Mouse (Mus musculus) MEL (cell line): Measurements from ENCODE around the gene Fbxl19. TPM values are rescaled to one million over a fixed set of nuclear protein-coding genes. Genes with fewer than 3 reads are reported as not detected.

Source experiments
- DNase-seq: peaks from one replicate; pipeline ENCODE4 v3.0.0; 2011; ENCODE audit warnings: low read depth, low spot score
- H3K27ac ChIP-seq: 2 replicates; pipeline ENCODE4 v1.5.1; 2012; ENCODE audit warnings: low read depth, mild to moderate bottlenecking, control low read depth, low read length, moderate library complexity; ENCODE audit not compliant: control insufficient read depth
- H3K27me3 ChIP-seq, 2 experiments: fragments of 150-350 bp in 1 of 2; sonication (generic) in 1 of 2; 2 replicates each; pipeline ENCODE4 v1.6.1; 2012; ENCODE audit warnings: low read length in 2 of 2, mild to moderate bottlenecking in 2 of 2, improper control_type of control experiment in 1 of 2, moderate library complexity in 1 of 2; ENCODE audit not compliant: insufficient read depth in 2 of 2, control insufficient read depth in 1 of 2
- H3K36me3 ChIP-seq, 2 experiments: 2 replicates each; pipeline ENCODE4 v1.6.1; 2012 to 2014; ENCODE audit warnings: low read length in 2 of 2, improper control_type of control experiment in 1 of 2, inconsistent platforms in 1 of 2, mild to moderate bottlenecking in 1 of 2; ENCODE audit not compliant: insufficient read depth in 2 of 2, control insufficient read depth in 1 of 2
- H3K4me1 ChIP-seq, 2 experiments: fragments of 150-350 bp in 1 of 2; sonication (generic) in 1 of 2; 2 replicates each; pipeline ENCODE4 v1.6.1; 2012; ENCODE audit warnings: low read length in 2 of 2, improper control_type of control experiment in 1 of 2, mild to moderate bottlenecking in 1 of 2; ENCODE audit not compliant: insufficient read depth in 2 of 2, control insufficient read depth in 1 of 2
- H3K4me3 ChIP-seq, 2 experiments: fragments of 150-350 bp in 1 of 2; sonication (generic) in 1 of 2; 2 replicates each; pipeline ENCODE4 v1.5.1; 2012; ENCODE audit warnings: low read depth in 2 of 2, low read length in 2 of 2, mild to moderate bottlenecking in 2 of 2, moderate library complexity in 2 of 2, control low read depth in 1 of 2, improper control_type of control experiment in 1 of 2; ENCODE audit not compliant: control insufficient read depth in 1 of 2, insufficient read depth in 1 of 2
- H3K79me2 ChIP-seq: 2 replicates; pipeline ENCODE4 v1.6.1; 2012; ENCODE audit warnings: mild to moderate bottlenecking, low read length, moderate library complexity; ENCODE audit not compliant: control insufficient read depth, poor library complexity, insufficient read depth
- H3K9ac ChIP-seq: 2 replicates; pipeline ENCODE4 v1.6.1; 2012; ENCODE audit warnings: low read depth, mild to moderate bottlenecking, control low read depth, low read length, moderate library complexity; ENCODE audit not compliant: control insufficient read depth, poor library complexity, severe bottlenecking
- H3K9me3 ChIP-seq: fragments of 150-350 bp; sonication (generic); replicated peaks from 2 replicates; pipeline ENCODE4 v1.6.1; 2012; ENCODE audit warnings: mild to moderate bottlenecking, low read length, improper control_type of control experiment, moderate library complexity; ENCODE audit not compliant: insufficient read depth
- CHD1 ChIP-seq: IDR thresholded peaks from 2 replicates; pipeline ENCODE4 v1.6.1; 2012; ENCODE audit warnings: low read depth, mild to moderate bottlenecking, inconsistent platforms, low read length, improper control_type of control experiment
- CTCF ChIP-seq, 3 experiments: IDR thresholded peaks in 2 of 3; conservative IDR thresholded peaks in 1 of 3; 2 replicates each; pipeline ENCODE4 v1.5.1; 2011 to 2012; ENCODE audit warnings: low read length in 3 of 3, low read depth in 2 of 3, mild to moderate bottlenecking in 2 of 3, improper control_type of control experiment in 1 of 3, inconsistent platforms in 1 of 3, mixed read lengths in 1 of 3, moderate library complexity in 1 of 3; ENCODE audit not compliant: control insufficient read depth in 1 of 3, insufficient read depth in 1 of 3, poor library complexity in 1 of 3, severe bottlenecking in 1 of 3
- ELF1 ChIP-seq: IDR thresholded peaks from 2 replicates; pipeline ENCODE4 v1.6.1; 2014; ENCODE audit warnings: low read depth, mild to moderate bottlenecking, inconsistent platforms, low read length, improper control_type of control experiment, moderate library complexity
- EP300 ChIP-seq, 2 experiments: IDR thresholded peaks; 2 replicates each; pipeline ENCODE4 v1.6.1; 2011; ENCODE audit warnings: improper control_type of control experiment in 2 of 2, low read length in 2 of 2, low read depth in 1 of 2, mild to moderate bottlenecking in 1 of 2
- GABPA ChIP-seq: IDR thresholded peaks from 2 replicates; pipeline ENCODE4 v1.6.1; 2012; ENCODE audit warnings: low read depth, mild to moderate bottlenecking, inconsistent platforms, low read length, improper control_type of control experiment, moderate library complexity
- GATA1 ChIP-seq: IDR thresholded peaks from 2 replicates; pipeline ENCODE4 v1.6.1; 2011; ENCODE audit warnings: low read depth, low read length, improper control_type of control experiment
- HCFC1 ChIP-seq: IDR thresholded peaks from 2 replicates; pipeline ENCODE4 v1.6.1; 2012; ENCODE audit warnings: low read depth, mild to moderate bottlenecking, inconsistent platforms, low read length, improper control_type of control experiment, moderate library complexity
- JUND ChIP-seq: IDR thresholded peaks from 2 replicates; pipeline ENCODE4 v1.6.1; 2011; ENCODE audit warnings: low read depth, mild to moderate bottlenecking, improper control_type of control experiment, low read length
- MAFK ChIP-seq: IDR thresholded peaks from 2 replicates; pipeline ENCODE4 v1.6.1; 2011; ENCODE audit warnings: low read depth, mild to moderate bottlenecking, low read length, improper control_type of control experiment, borderline replicate concordance
- MAZ ChIP-seq: IDR thresholded peaks from 2 replicates; pipeline ENCODE4 v1.6.1; 2012; ENCODE audit warnings: low read depth, mild to moderate bottlenecking, inconsistent platforms, low read length, improper control_type of control experiment
- MEF2A ChIP-seq: IDR thresholded peaks from 2 replicates; pipeline ENCODE4 v1.6.1; 2014; ENCODE audit warnings: low read depth, mild to moderate bottlenecking, inconsistent platforms, low read length, improper control_type of control experiment; ENCODE audit not compliant: poor library complexity, insufficient replicate concordance, severe bottlenecking; ENCODE audit errors: extremely low read depth
- MXI1 ChIP-seq: IDR thresholded peaks from 2 replicates; pipeline ENCODE4 v1.6.1; 2011; ENCODE audit warnings: mild to moderate bottlenecking, low read depth, low read length, improper control_type of control experiment
- MYB ChIP-seq: IDR thresholded peaks from 2 replicates; pipeline ENCODE4 v1.6.1; 2011; ENCODE audit warnings: mild to moderate bottlenecking, low read depth, low read length, improper control_type of control experiment
- MYC ChIP-seq: IDR thresholded peaks from 2 replicates; pipeline ENCODE4 v1.6.1; 2011; ENCODE audit warnings: low read depth, mild to moderate bottlenecking, low read length, improper control_type of control experiment, moderate library complexity
- NELFE ChIP-seq: IDR thresholded peaks from 2 replicates; pipeline ENCODE4 v1.6.1; 2011; ENCODE audit warnings: low read depth, low read length, improper control_type of control experiment
- NRF1 ChIP-seq: IDR thresholded peaks from 2 replicates; pipeline ENCODE4 v1.6.1; 2014; ENCODE audit warnings: low read depth, mild to moderate bottlenecking, inconsistent platforms, low read length, improper control_type of control experiment, moderate library complexity; ENCODE audit not compliant: poor library complexity, insufficient read depth, severe bottlenecking
- POLR2A ChIP-seq, 2 experiments: IDR thresholded peaks; 2 replicates each; pipeline ENCODE4 v1.6.1; 2011 to 2012; ENCODE audit warnings: low read length in 2 of 2, mild to moderate bottlenecking in 2 of 2, control low read depth in 1 of 2, improper control_type of control experiment in 1 of 2, low read depth in 1 of 2, moderate library complexity in 1 of 2; ENCODE audit not compliant: control insufficient read depth in 1 of 2, insufficient read depth in 1 of 2, poor library complexity in 1 of 2
- RAD21 ChIP-seq: IDR thresholded peaks from 2 replicates; pipeline ENCODE4 v1.6.1; 2011; ENCODE audit warnings: mild to moderate bottlenecking, low read depth, low read length, improper control_type of control experiment
- RCOR1 ChIP-seq: IDR thresholded peaks from 2 replicates; pipeline ENCODE4 v1.6.1; 2012; ENCODE audit warnings: low read depth, mild to moderate bottlenecking, inconsistent platforms, low read length, improper control_type of control experiment
- SIN3A ChIP-seq: IDR thresholded peaks from 2 replicates; pipeline ENCODE4 v1.6.1; 2012; ENCODE audit warnings: low read length, improper control_type of control experiment, inconsistent platforms
- TCF12 ChIP-seq: IDR thresholded peaks from 2 replicates; pipeline ENCODE4 v1.6.1; 2014; ENCODE audit warnings: low read depth, mild to moderate bottlenecking, inconsistent platforms, low read length, improper control_type of control experiment, moderate library complexity
- ZC3H11A ChIP-seq: IDR thresholded peaks from 2 replicates; pipeline ENCODE4 v1.6.1; 2012; ENCODE audit warnings: low read depth, mild to moderate bottlenecking, inconsistent platforms, low read length, improper control_type of control experiment
- ZMIZ1 ChIP-seq: IDR thresholded peaks from 2 replicates; pipeline ENCODE4 v1.6.1; 2012; ENCODE audit warnings: low read depth, mild to moderate bottlenecking, inconsistent platforms, low read length, improper control_type of control experiment, moderate library complexity
- ZNF384 ChIP-seq: IDR thresholded peaks from 2 replicates; pipeline ENCODE4 v1.6.1; 2012; ENCODE audit warnings: low read depth, mild to moderate bottlenecking, inconsistent platforms, low read length, improper control_type of control experiment
- polyA plus RNA-seq, 2 experiments: library from polyadenylated mRNA; stranded (reverse) in 1 of 2; unstranded in 1 of 2; fragments of >175 nt in 1 of 2; fragments of >200 nt in 1 of 2; gene quantifications; 2 replicates each; pipeline versions ENCODE4 v1.2.1 to v1.2.4; 2012; ENCODE audit warnings: low replicate concordance in 2 of 2, low read depth in 1 of 2; ENCODE audit not compliant: insufficient read length in 2 of 2, insufficient read depth in 1 of 2, missing spikeins in 1 of 2
- total RNA-seq: library from RNA; depleted of rRNA; stranded (reverse); fragments of 300-350 nt; gene quantifications from 2 replicates; pipeline ENCODE4 v1.2.3, GENCODE M21; 2012

Gene Fbxl19
- total and polyA plus RNA-seq, 3 experiments = 46.7 to 58.3 TPM; not detected in 1

- no peak for TF ChIP-seq RCOR1
- TF ChIP-seq POLR2A (IDR thresholded peaks at IDR 0.05; ENCODE audit: control insufficient read depth in 1 of 2, insufficient read depth in 1 of 2, low read depth in 1 of 2, low read length in 2 of 2, poor library complexity in 1 of 2) = peak; percentile 54 to 98
- no peak for TF ChIP-seq NRF1
- TF ChIP-seq ZMIZ1 = peak; percentile 78; the same call in 1 of the 2 replicates
- no peak for TF ChIP-seq RAD21
- peak; percentile 95 for TF ChIP-seq SIN3A
- TF ChIP-seq ELF1 = peak; percentile 47; the same call in 1 of the 2 replicates
- no peak for TF ChIP-seq CHD1
- TF ChIP-seq MXI1 = peak; percentile 98
- TF ChIP-seq, all 39 proteins: peak for 20
These were observed 22.7 kb downstream of the Fbxl19 start (continued) for GRCm38 (mm10) chr7:127766851-127767609.

- peak overlapping the region; percentile 91 for H3K27ac ChIP-seq
- H3K9me3 ChIP-seq = no peaks in the 10 kb centered on the region
- H3K27me3 ChIP-seq = no peaks in the 10 kb centered on the region
- H3K79me2 ChIP-seq = peaks cover 24% of the 10 kb centered on the region
- peak overlapping the region; percentile 78 for H3K9ac ChIP-seq
- H3K4me3 ChIP-seq = peak overlapping the region; percentile 9 to 64
- TF ChIP-seq SIN3A = no peak; the same call in 1 of the 2 replicates
- TF ChIP-seq MAZ = 0 out of 2 replicates have a peak, but pooled peaks have one; percentile 50
- DNase-seq = no peak
- peaks cover 0 to 35% of the 10 kb centered on the region in 2 experiments; a peak in 2 of 4 replicates for H3K36me3 ChIP-seq
- peaks cover 8 to 38% of the 10 kb centered on the region in 2 experiments for H3K4me1 ChIP-seq
These were observed 23.5 kb downstream of the Fbxl19 start for GRCm38 (mm10) chr7:127767671-127768345.

- peak overlapping the region; percentile 38 for H3K27ac ChIP-seq
- H3K79me2 ChIP-seq = peaks cover 24% of the 10 kb centered on the region
- peaks cover 6 to 36% of the 10 kb centered on the region in 2 experiments for H3K4me1 ChIP-seq
- H3K27me3 ChIP-seq = no peaks in the 10 kb centered on the region
- peak overlapping the region; percentile 9 to 64 for H3K4me3 ChIP-seq
- no peaks in the 10 kb centered on the region for H3K9me3 ChIP-seq
- H3K9ac ChIP-seq = peak overlapping the region; percentile 78
- H3K36me3 ChIP-seq = peaks cover 0 to 32% of the 10 kb centered on the region in 2 experiments; a peak in 2 of 4 replicates
- DNase-seq = no peak
- TF ChIP-seq CTCF (IDR thresholded peaks at IDR 0.05 in 2 of 3, conservative IDR thresholded peaks at IDR 0.05 in 1 of 3; ENCODE audit: control insufficient read depth in 1 of 3, insufficient read depth in 1 of 3, low read depth in 2 of 3, low read length in 3 of 3, poor library complexity in 1 of 3, severe bottlenecking in 1 of 3) (peak; percentile 21 to 61 (median 59); a peak in 5 of 6 replicates), RCOR1 (no peak), ZC3H11A (peak; percentile 42), GABPA (no peak), MYB (no peak), MAFK (no peak), HCFC1 (no peak), NELFE (no peak; the same call in 1 of the 2 replicates), GATA1 (no peak), RAD21 (peak; percentile 39), MYC (no peak), NRF1 (no peak), ZNF384 (no peak), MEF2A (no peak), JUND (no peak), ELF1 (no peak), TCF12 (no peak), EP300 (IDR thresholded peaks at IDR 0.05; ENCODE audit: low read depth in 1 of 2, low read length in 2 of 2) (no peak)
These were observed 24.1 kb downstream of the Fbxl19 start for GRCm38 (mm10) chr7:127768346-127768996.
